Mouse (Mus musculus): ENCODE results near the gene Pde11a.

DNA sequence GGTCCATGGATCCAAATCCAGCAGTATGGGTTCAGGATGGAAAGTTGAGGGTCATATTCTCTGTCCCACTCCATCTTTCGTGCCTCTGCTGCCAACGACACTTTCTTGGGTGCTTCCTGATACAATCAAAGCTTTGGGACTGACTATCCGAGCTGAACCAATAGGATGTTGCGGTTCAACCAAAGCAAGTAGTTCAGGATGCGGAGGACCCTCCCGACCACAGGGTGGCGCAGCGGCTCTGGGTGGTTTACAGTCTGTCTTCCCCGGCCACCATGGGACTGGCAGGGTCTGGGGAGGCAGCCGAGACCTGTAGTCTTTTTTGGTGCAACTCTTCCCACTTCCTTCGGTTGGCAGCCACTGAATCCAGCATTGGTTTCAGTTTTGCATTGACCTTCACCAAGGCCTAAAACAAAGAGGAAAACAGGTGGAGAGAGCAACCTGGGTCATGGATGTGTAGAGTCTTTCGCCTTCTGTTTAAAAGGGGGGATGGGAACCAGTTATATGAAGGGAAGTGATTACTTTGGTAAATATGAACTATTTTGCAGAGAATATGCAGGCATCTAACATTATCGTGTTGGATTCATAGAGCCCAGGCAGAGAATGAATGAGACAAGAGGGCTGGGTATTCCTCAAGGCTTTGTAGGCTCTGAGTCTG, 347.6 kb downstream of the Pde11a start:
- TF ChIP-seq CTCF (IDR thresholded peaks at IDR 0.05; ENCODE audit: insufficient read depth, low read depth, low read length) (peak; percentile 50), POLR2A (IDR thresholded peaks at IDR 0.05; ENCODE audit: insufficient read depth, low read depth, low read length) (no peak)

Measured in olfactory bulb, adult 2 months (tissue).